Mouse (Mus musculus): ENCODE results near the gene Slc6a8.

DNA sequence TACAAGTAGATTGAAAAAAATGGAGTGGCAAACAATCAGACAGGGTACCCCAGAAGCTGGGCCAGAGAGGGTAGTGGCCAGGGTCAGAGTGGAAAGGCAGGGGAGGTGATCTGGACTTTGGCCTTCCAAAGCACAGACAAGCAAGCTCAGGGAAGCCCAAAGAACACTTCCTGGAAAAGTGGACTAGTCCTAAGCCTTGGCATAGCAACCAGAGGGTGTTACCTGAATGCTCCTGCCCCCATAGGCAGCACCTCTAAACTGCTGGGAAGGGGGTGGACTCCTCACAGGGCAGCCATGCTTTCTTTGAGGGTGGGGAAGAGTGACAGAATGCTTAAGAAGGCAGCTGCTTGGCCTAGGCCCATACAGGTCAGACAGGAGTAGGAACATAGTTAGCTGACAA is 12.0 kb downstream of the Slc6a8 start:
- no peak for TF ChIP-seq POLR2A (IDR thresholded peaks at IDR 0.05; ENCODE audit: low read depth, low read length)
- TF ChIP-seq CTCF (IDR thresholded peaks at IDR 0.05; ENCODE audit: extremely low read depth, insufficient read length, insufficient replicate concordance, low read depth, low read length): no peak
